Mouse (Mus musculus) limb, embryonic 13.5 days (tissue): Measurements from ENCODE around the gene Gm42878. TPM values are rescaled to one million over a fixed set of nuclear protein-coding genes. Genes with fewer than 3 reads are reported as not detected.
A peak's percentile ranks its signal among the peaks of the same experiment; 100 is the strongest.

Experiments
- ATAC-seq: fragments of 200-750 bp; cut with Nextera tagmentation; 2 replicates; pipeline ENCODE4 v1.8.0; 2017; ENCODE audit warnings: low read depth, moderate number of reproducible peaks, moderate TSS enrichment; ENCODE audit not compliant: low FRiP score
- H3K27ac ChIP-seq: fragments of 300-500 bp; sonication (generic); 2 replicates; pipeline ENCODE4 v1.5.1; 2015; ENCODE audit warnings: inconsistent platforms, mild to moderate bottlenecking, moderate library complexity
- H3K27me3 ChIP-seq: fragments of 300-500 bp; sonication (generic); 2 replicates; pipeline ENCODE4 v1.6.1; 2015; ENCODE audit warnings: mild to moderate bottlenecking, inconsistent platforms
- H3K36me3 ChIP-seq: fragments of 300-500 bp; sonication (generic); 2 replicates; pipeline ENCODE4 v1.6.1; 2015; ENCODE audit warnings: inconsistent platforms, mild to moderate bottlenecking, moderate library complexity
- H3K4me1 ChIP-seq: fragments of 300-500 bp; sonication (generic); 2 replicates; pipeline ENCODE4 v1.6.1; 2015; ENCODE audit warnings: inconsistent platforms
- H3K4me2 ChIP-seq: fragments of 300-500 bp; sonication (generic); replicated peaks from 2 replicates; pipeline ENCODE4 v1.6.1; 2015; ENCODE audit warnings: inconsistent platforms, mild to moderate bottlenecking, moderate library complexity
- H3K4me3 ChIP-seq: fragments of 300-500 bp; sonication (generic); 2 replicates; pipeline ENCODE4 v1.5.1; 2015; ENCODE audit warnings: moderate library complexity, mild to moderate bottlenecking, inconsistent platforms
- H3K9ac ChIP-seq: fragments of 300-500 bp; sonication (generic); 2 replicates; pipeline ENCODE4 v1.6.1; 2015; ENCODE audit warnings: mild to moderate bottlenecking, inconsistent platforms
- H3K9me3 ChIP-seq: fragments of 300-500 bp; sonication (generic); 2 replicates; pipeline ENCODE4 v1.6.1; 2016; ENCODE audit warnings: inconsistent platforms
- WGBS: fragments of 180-500 bp; shearing (Covaris S2); methylation state at CpG from one replicate; pipeline ENCODE4 v1.1.7; 2015; 5-methylcytosine and 5-hydroxymethylcytosine counted together
- polyA plus RNA-seq: library from polyadenylated mRNA; unstranded; fragments of >200 nt; fragmentation: Nextera tagmentation; extraction: Ambion mirVana; gene quantifications from 2 replicates; pipeline ENCODE4 v1.2.1, GENCODE M21; 2015

Gene Gm42878
- not detected in 2 replicates for polyA plus RNA-seq

DNA sequence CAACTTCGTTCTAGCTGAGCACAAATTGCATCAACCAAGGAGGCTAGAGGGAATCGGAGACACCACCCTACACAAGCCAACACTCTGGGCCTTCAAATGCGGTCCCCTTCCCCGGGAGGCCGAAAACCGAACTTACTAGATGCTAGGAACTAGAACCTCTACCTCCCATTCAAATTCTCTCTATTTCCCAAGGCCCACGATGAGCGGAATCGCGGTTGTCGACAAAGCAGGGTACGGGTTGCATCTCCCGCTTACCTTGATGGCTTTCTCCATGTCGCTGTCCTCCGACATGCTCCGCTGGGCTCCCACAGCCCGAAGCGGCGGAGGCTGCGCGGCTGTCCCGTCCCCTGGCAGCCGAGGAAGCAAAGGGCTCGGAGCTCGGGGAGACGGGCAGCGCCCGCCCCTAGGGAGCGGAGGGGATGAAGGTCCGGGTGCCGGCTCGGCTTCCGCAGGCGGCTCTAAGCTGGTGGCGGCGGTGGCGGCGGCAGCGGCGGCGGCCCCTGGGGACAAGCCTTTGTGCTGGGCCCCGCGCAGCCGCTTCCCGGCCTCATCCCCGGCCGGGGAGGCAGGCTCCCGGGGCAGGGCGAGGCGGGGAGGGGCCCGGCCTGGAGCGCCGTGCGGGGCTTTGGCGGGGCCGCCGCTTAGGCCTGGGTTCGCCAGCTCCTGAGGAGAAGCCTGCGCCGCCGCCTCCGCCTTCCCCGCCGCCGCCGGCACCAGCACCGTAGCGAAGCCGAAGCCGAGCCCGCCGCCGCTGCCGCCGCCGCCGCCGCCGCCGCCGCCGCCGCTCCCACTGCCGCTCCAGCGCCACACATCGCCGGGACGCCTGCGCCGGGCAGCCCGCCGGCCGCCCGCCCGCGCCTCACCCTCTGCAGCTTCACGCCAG is at the start of gene Gm42878, which contains the start of gene Adam1a:
Gene Gm42878 (minus strand): TSS at position 573 of the 883 bp plus-strand sequence.
Gene Adam1a (minus strand): TSS at position 573 of the 883 bp plus-strand sequence.
- 1% methylated on average over 81 of the region's 97 CpGs for WGBS
- Histone ChIP-seq H3K9ac (peak within 1 kb of the TSS; percentile 98), H3K4me1 (peaks cover 20% of the 10 kb centered on the region), H3K27me3 (no peaks in the 10 kb centered on the region), H3K9me3 (no peaks in the 10 kb centered on the region), H3K4me3 (peak within 1 kb of the TSS; percentile 85), H3K36me3 (no peaks in the 10 kb centered on the region), H3K4me2 (peak within 1 kb of the TSS; percentile 87), H3K27ac (peak within 1 kb of the TSS; percentile 94)
- peak; percentile 70 for ATAC-seq

DNA sequence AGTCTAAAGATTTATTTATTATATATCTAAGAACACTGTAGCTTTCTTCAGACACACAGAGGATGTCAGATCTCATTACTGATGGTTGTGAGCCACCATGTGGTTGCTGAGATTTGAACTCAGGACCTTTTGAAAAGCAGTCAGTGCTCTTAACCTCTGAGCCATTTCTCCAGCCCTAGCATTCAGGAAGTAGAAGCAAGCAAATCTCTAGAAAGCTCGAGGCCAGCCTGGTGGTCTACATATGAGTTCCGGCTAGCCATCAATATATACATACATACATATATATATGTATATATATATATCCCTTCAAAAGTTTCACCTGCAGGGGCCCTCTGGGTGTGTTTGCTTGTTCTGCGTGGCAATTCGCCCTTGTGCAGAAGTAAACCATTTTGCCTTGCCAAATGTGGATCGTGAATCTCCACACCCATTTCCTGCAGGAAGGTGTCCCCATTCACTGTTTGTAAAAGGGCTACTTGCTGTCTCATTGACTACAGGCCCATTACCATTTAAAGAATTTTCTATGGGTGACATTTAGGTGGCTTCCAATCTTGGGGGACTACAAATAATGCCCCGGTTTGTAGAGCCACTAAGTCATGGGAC is 49.5 kb upstream of the Gm42878 start:
- Histone ChIP-seq H3K9me3 (no peaks in the 10 kb centered on the region), H3K27ac (no peak overlapping the region; the same call in 1 of the 2 replicates), H3K4me1 (peaks cover 40% of the 10 kb centered on the region), H3K4me2 (peak overlapping the region; percentile 89), H3K27me3 (no peaks in the 10 kb centered on the region), H3K4me3 (no peak overlapping the region), H3K36me3 (no peaks in the 10 kb centered on the region; the same call in 1 of the 2 replicates), H3K9ac (no peak overlapping the region)
- WGBS, result 89% methylated on average over 6 of the region's 6 CpGs
- no peak for ATAC-seq

DNA sequence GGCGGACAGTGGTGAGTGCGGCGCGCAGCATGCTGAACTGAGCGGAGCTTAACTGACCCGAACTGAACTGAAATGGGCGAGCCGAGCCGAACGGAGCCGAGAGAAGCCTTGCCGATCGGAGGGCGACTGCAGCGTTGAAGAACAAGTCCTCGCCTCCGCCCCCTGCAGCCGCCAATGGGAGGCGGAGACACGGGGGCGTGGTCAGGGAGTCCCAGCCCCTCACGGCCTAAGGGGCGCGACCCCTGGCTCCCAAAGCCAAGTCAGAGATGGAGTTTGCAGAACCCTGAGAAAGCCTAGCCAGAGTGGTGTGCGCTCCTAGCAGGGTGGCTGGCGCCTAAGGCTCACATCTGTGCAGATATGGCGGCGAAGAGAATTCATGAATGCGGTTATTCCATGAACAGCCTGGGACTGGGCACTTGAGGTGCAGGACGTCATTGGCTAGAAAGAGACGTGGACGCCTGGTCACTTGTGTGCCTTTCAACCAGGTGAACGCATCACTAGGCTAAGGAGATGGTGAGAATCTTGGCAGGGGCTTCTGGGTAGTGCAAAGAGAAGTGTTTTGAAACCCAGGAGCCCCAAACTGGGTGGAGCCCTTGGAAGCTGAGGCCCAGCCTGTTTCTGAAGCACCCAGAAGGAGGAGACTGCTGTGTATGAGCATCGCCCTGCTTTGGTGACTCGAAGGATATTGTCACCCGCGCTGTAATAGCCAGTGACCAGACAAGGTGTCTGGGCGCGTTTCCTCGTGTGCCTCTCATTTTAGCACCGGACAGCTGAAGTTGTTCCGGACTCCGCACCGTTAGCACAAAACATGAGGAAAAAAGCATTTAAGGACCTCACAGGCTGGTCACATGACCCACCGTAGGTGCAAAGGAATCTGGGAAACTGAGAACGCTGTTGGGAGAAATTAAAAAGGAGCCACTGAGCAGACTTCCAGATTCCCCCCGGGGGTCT is 48.4 kb upstream of the Gm42878 start, which contains the start of gene Aldh2:
Gene Aldh2 (minus strand): TSS at position 374 of the 951 bp plus-strand sequence.
- Histone ChIP-seq H3K9me3 (no peaks in the 10 kb centered on the region), H3K27ac (peak within 1 kb of the TSS; percentile 92), H3K4me3 (peak within 1 kb of the TSS; percentile 82), H3K27me3 (no peaks in the 10 kb centered on the region), H3K4me2 (peak within 1 kb of the TSS; percentile 89), H3K4me1 (peaks cover 34% of the 10 kb centered on the region), H3K36me3 (no peaks in the 10 kb centered on the region; the same call in 1 of the 2 replicates), H3K9ac (peak within 1 kb of the TSS; percentile 94)
- 2% methylated on average over 47 of the region's 47 CpGs for WGBS
- ATAC-seq, result peak; percentile 92

DNA sequence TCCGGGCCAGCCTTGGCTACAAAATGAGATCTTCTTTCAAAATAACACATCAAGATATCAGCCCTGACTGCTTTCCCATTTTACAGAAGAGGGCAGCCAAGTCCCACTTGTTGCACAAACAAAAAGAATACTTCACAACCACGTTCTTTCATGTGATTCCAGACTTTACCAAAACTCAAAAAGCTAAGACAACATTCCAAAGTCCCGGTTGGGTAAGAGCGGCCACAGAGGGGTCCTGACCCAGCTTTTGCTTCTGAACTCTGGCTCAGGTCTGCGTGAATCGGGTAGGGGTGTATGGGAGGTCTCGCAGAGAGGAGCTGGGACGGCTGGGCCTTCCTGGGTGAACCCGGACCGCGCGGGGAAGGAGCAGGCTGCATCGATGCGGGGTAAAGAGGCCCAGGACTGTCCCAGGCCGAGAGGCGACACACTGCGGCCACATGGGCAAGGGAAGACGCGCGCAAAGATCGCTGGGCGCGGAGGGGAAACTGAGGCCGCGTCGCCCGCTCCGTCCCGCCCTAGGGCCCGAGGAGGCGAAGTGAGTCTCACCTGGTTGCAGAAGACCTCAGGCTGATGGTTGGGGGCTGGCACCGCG is 47.6 kb upstream of the Gm42878 start:
- H3K9me3 ChIP-seq, result no peaks in the 10 kb centered on the region
- H3K36me3 ChIP-seq, result no peaks in the 10 kb centered on the region; the same call in 1 of the 2 replicates
- H3K9ac ChIP-seq, result peak overlapping the region; percentile 94
- peak overlapping the region; percentile 82 for H3K4me3 ChIP-seq
- H3K4me1 ChIP-seq, result peaks cover 32% of the 10 kb centered on the region
- 3% methylated on average over 33 of the region's 33 CpGs for WGBS
- H3K27ac ChIP-seq, result peak overlapping the region; percentile 92
- H3K4me2 ChIP-seq, result peak overlapping the region; percentile 89
- ATAC-seq, result peak; percentile 26; the same call in 1 of the 2 replicates
- no peaks in the 10 kb centered on the region for H3K27me3 ChIP-seq

DNA sequence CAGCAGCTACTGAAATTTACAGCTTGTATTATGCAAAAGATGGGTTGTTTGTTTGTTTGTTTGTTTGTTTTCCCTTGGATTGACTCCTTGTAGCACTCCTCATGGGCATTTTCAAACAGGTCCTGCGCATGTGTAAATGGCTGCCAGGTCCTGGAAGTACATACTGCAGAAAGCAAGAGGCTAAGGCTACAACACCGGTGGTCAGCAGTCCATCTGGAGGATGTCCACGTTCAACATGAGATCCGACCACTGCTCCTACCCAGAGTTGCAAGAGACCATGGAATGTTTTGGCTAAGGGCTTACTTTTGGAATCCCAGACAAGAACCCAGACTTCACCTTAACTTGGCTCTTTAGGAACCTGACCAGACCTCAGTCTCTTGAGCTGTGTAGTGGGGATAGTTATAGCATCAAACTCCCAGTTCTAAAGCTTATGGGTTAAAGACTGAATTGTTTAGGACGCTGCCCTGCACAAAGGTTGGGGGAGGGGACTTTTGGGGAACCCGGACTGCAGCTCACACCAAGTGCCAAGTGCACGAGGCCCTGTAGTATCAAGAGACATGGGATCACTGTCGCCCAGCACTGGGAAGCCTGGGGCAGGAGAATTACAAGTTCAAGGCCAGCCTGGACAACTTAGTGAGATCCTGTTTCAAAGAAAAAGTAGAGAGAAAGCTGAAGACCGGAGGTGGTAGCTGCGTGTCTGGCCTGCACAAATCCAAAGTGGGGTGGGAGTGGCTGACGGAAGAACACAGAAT is 47.0 kb upstream of the Gm42878 start:
- H3K27ac ChIP-seq, result peak overlapping the region; percentile 92; the same call in 1 of the 2 replicates
- H3K4me3 ChIP-seq, result peak overlapping the region; percentile 82
- H3K27me3 ChIP-seq, result no peaks in the 10 kb centered on the region
- ATAC-seq, result no peak
- H3K4me2 ChIP-seq, result peak overlapping the region; percentile 89
- H3K36me3 ChIP-seq, result no peaks in the 10 kb centered on the region; the same call in 1 of the 2 replicates
- 58% methylated on average over 11 of the region's 11 CpGs for WGBS
- peak overlapping the region; percentile 94 for H3K9ac ChIP-seq
- H3K4me1 ChIP-seq, result peaks cover 32% of the 10 kb centered on the region
- H3K9me3 ChIP-seq, result no peaks in the 10 kb centered on the region

DNA sequence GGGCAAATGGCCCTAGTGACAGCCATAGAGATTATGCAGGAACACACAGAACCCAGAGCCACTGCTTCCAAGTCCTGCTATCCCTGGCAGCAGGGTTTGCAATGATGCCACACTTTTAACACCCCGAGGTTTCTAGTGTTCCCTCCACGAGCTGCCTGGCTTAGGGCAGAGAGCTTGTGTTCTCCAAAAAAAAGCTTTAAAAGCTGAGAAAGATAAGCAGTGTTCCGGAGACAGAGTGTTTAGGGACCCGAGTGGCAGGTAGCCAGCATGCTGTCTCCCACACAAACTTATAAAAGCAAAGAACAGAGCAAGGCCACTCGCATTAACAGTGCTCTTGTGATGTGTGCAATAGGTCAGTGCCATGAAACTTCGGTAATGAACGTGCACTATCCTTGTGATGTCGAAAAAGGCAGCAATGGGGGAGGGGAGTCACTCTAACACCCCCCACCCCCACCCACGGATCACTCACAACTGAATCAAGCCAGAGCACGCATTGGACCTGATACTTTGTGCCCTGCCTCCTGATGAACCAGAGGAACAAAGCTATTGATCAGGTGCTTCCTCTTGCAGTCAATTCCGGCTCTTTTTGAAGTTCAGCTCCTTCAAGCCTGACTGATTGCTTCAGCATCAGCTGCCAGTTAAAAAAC is 46.3 kb upstream of the Gm42878 start:
- Histone ChIP-seq H3K4me2 (peak overlapping the region; percentile 89), H3K36me3 (no peaks in the 10 kb centered on the region; the same call in 1 of the 2 replicates), H3K27ac (no peak overlapping the region), H3K4me3 (0 out of 2 replicates have a peak overlapping the region, but pooled peaks have one; percentile 82), H3K4me1 (peaks cover 34% of the 10 kb centered on the region), H3K9me3 (no peaks in the 10 kb centered on the region), H3K27me3 (no peaks in the 10 kb centered on the region), H3K9ac (peak overlapping the region; percentile 10; the same call in 1 of the 2 replicates)
- 69% methylated on average over 11 of the region's 11 CpGs for WGBS
- no peak for ATAC-seq

DNA sequence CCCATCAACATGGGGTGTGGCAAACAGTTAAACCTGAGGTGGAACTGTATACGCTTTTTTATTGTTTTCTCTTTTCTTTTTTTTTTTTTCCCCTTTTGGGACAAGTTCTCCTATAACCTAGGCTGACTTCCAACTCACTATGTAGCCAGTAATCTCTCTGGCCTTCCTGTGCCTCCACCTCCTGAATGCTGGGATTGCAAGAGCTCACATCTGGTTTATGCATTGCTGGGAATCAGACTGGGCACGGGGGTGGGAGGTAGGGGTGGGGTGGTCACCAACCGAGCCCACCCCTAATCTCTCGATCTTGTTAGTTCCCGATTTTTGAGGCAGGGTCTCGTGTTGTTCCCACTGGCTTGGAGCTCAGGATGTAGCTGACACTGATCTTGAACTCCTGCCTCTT is 44.6 kb upstream of the Gm42878 start:
- no peaks in the 10 kb centered on the region for H3K27me3 ChIP-seq
- no peaks in the 10 kb centered on the region; the same call in 1 of the 2 replicates for H3K36me3 ChIP-seq
- H3K4me1 ChIP-seq, result peaks cover 38% of the 10 kb centered on the region
- WGBS, result 73% methylated on average over 6 of the region's 6 CpGs
- H3K9ac ChIP-seq, result no peak overlapping the region
- no peak overlapping the region for H3K4me2 ChIP-seq
- H3K9me3 ChIP-seq, result no peaks in the 10 kb centered on the region
- ATAC-seq, result no peak
- H3K4me3 ChIP-seq, result no peak overlapping the region
- no peak overlapping the region for H3K27ac ChIP-seq

DNA sequence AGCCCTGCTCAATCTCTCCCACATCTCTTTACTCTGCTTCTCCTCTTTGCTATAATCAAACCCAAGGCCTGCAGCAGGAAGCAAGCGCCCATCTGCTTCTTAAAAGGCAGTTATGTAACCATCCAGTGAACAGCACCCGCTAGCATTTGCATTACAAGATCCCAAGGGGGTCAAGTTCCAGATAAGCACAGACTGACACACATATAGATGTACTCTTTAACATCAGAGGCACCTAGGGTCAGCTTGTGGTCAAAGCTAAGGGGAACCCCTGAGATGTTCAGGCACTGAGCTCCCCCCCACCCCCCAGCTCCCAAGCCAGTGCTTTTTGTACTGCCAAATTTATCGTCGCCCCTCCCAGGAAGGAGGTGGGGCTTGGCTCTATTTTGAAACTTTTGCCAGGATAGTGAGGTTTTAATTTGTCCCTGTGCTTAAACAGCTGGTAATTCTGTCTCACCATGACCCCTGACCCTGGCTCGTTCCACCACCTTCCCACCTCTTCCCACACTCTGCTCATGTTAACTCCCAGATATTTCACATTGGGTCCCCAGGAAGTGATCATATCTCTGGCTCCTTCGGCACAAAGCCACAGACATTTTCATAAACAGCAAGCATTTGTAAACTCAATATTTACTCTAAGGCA is 41.2 kb upstream of the Gm42878 start:
- no peak overlapping the region for H3K27ac ChIP-seq
- H3K4me2 ChIP-seq, result no peak overlapping the region
- no peak overlapping the region for H3K4me3 ChIP-seq
- no peaks in the 10 kb centered on the region; the same call in 1 of the 2 replicates for H3K36me3 ChIP-seq
- 0 out of 2 replicates have a peak overlapping the region, but pooled peaks have one; percentile 19 for H3K9ac ChIP-seq
- 60% methylated on average over 6 of the region's 6 CpGs for WGBS
- no peaks in the 10 kb centered on the region for H3K9me3 ChIP-seq
- peaks cover 19% of the 10 kb centered on the region for H3K4me1 ChIP-seq
- no peak for ATAC-seq
- H3K27me3 ChIP-seq, result no peaks in the 10 kb centered on the region

DNA sequence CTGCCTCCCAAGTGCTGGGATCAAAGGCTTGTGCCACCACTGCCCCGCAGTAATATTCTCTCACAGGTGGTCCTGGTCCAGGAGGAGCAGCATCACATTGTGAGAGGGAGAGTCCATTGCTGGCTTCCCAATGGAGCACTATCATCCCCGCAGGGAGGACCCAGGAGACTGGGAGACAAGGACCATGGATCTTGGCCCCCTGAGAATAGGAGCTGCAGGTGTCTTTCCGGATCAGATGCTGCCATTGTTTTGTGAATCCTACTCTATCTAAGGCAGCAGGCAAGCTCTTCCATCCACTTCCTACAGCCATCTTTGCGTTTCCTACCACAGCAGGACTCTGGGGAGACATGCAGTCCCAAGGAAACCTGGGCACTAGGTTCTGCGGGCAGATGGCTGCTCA is 40.4 kb upstream of the Gm42878 start:
- no peaks in the 10 kb centered on the region for H3K27me3 ChIP-seq
- no peak overlapping the region for H3K9ac ChIP-seq
- 91% methylated on average over 5 of the region's 5 CpGs for WGBS
- H3K4me3 ChIP-seq, result no peak overlapping the region
- no peak overlapping the region for H3K4me2 ChIP-seq
- peaks cover 15% of the 10 kb centered on the region for H3K4me1 ChIP-seq
- no peak overlapping the region for H3K27ac ChIP-seq
- peaks cover 4% of the 10 kb centered on the region for H3K36me3 ChIP-seq
- H3K9me3 ChIP-seq, result no peaks in the 10 kb centered on the region
- ATAC-seq, result no peak

DNA sequence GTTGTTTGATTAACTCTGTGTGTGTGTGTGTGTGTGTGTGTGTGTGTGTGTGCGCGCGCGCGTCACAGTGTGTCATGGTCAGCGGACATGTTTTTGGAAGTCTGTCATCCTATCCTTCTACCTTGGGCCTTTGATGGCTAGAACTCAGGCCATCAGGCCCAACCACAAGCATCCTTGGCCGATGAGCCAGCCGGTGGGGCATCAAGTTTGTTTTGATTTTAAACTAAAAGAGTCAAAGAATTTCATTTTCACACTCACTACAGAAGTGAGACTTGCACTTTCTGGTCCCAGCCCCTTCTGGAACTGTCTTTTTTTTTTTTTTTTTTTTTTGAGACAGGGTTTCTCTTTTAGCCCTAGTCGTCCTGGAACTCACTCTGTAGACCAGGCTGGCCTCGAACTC is 39.7 kb upstream of the Gm42878 start:
- H3K4me1 ChIP-seq, result peaks cover 15% of the 10 kb centered on the region
- H3K4me3 ChIP-seq, result no peak overlapping the region
- no peak overlapping the region for H3K4me2 ChIP-seq
- ATAC-seq, result no peak
- H3K27ac ChIP-seq, result no peak overlapping the region
- whole genome bisulfite sequencing, result 94% methylated on average over 10 of the region's 10 CpGs
- peaks cover 11% of the 10 kb centered on the region for H3K36me3 ChIP-seq
- no peaks in the 10 kb centered on the region for H3K9me3 ChIP-seq
- no peak overlapping the region for H3K9ac ChIP-seq
- no peaks in the 10 kb centered on the region for H3K27me3 ChIP-seq
